Mouse (Mus musculus) limb, embryonic 11.5 days (tissue): ENCODE results near the gene Pax4. TPM values are rescaled to one million over a fixed set of nuclear protein-coding genes. Genes with fewer than 3 reads are reported as not detected.

ENCODE experiments used
- ATAC-seq: fragments of 200-750 bp; cut with Nextera tagmentation; 2 replicates; pipeline ENCODE4 v1.8.0; 2017; ENCODE audit warnings: low read depth; ENCODE audit not compliant: insufficient number of reproducible peaks, low FRiP score, low TSS enrichment
- DNase-seq: peaks from one replicate; pipeline ENCODE4 v3.0.0-alpha.2; 2015; ENCODE audit warnings: low spot score
- H3K27ac ChIP-seq: fragments of 300-500 bp; sonication (generic); replicated peaks from 2 replicates; pipeline ENCODE4 v1.5.1; 2014; ENCODE audit warnings: low read depth, mild to moderate bottlenecking, low read length
- H3K27me3 ChIP-seq: fragments of 300-500 bp; sonication (generic); 2 replicates; pipeline ENCODE4 v1.6.1; 2014; ENCODE audit warnings: mild to moderate bottlenecking, low read length, mixed read lengths; ENCODE audit not compliant: control insufficient read depth, insufficient read depth
- H3K36me3 ChIP-seq: fragments of 300-500 bp; sonication (generic); 2 replicates; pipeline ENCODE4 v1.6.1; 2014; ENCODE audit warnings: mild to moderate bottlenecking, low read length, moderate library complexity, mixed read lengths; ENCODE audit not compliant: control insufficient read depth, insufficient read depth
- H3K4me1 ChIP-seq: fragments of 300-500 bp; sonication (generic); 2 replicates; pipeline ENCODE4 v1.6.1; 2014; ENCODE audit warnings: low read length, mixed read lengths; ENCODE audit not compliant: control insufficient read depth, insufficient read depth
- H3K4me2 ChIP-seq: fragments of 300-500 bp; sonication (generic); 2 replicates; pipeline ENCODE4 v1.6.1; 2014; ENCODE audit warnings: low read depth, mild to moderate bottlenecking, moderate library complexity; ENCODE audit not compliant: severe bottlenecking
- H3K4me3 ChIP-seq: fragments of 300-500 bp; sonication (generic); 2 replicates; pipeline ENCODE4 v1.5.1; 2014; ENCODE audit warnings: low read depth, low read length
- H3K9ac ChIP-seq: fragments of 300-500 bp; sonication (generic); 2 replicates; pipeline ENCODE4 v1.6.1; 2014; ENCODE audit warnings: mild to moderate bottlenecking, low read length
- H3K9me3 ChIP-seq: fragments of 300-500 bp; sonication (generic); 2 replicates; pipeline ENCODE4 v1.6.1; 2016; ENCODE audit warnings: low read length; ENCODE audit not compliant: control insufficient read depth
- WGBS: fragments of 180-500 bp; shearing (Covaris S2); extraction: QIAGEN DNeasy Blood & Tissue Kit; methylation state at CpG from one replicate; pipeline ENCODE4 v1.1.7; 2014; 5-methylcytosine and 5-hydroxymethylcytosine counted together
- polyA plus RNA-seq: library from polyadenylated mRNA; unstranded; fragments of >200 nt; fragmentation: Nextera tagmentation; extraction: Ambion mirVana; gene quantifications from 2 replicates; pipeline ENCODE4 v1.2.1, GENCODE M21; 2014

Pax4 gene
- polyA plus RNA-seq, 1 experiment from 2014 or later, result not detected

DNA sequence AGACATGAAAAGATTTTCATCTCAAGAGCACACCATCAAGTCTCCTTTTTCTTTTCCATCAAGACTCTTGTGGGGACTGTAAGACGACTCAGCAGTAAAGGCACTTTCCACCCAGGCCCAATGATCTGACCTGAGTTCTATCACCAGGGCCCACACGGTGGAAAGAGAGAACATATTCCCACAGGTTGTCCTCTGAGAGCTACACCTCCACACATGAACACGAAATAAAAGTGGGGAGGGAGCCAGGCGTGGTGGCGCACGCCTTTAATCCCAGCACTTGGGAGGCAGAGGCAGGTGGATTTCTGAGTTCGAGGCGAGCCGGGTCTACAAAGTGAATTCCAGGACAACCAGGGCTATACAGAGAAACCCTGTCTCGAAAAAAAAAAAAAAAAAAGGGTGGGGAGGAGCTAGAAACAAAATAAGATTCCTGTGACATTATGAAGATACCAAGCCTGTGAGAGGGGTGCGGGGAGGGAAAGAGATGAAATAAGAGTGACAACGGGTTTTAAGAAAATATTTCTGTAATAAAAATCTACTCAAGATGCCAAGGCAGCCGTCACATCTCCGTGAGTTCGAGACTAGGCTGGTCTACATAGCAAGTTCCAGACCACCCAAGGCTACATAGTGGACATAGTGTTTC lies 26.4 kb downstream of the Pax4 start:
- Histone ChIP-seq H3K36me3 (peaks cover 8% of the 10 kb centered on the region; the same call in 1 of the 2 replicates), H3K27me3 (no peaks in the 10 kb centered on the region), H3K9ac (no peak overlapping the region), H3K4me1 (peaks cover 9% of the 10 kb centered on the region), H3K27ac (no peak overlapping the region), H3K4me2 (no peak overlapping the region), H3K4me3 (no peak overlapping the region), H3K9me3 (no peaks in the 10 kb centered on the region)
- WGBS, result 75% methylated on average over 15 of the region's 15 CpGs
- ATAC-seq (peak; percentile 7; the same call in 1 of the 2 replicates), DNase-seq (no peak)

- H3K36me3 ChIP-seq, result peaks cover 8% of the 10 kb centered on the region; the same call in 1 of the 2 replicates
- H3K4me2 ChIP-seq, result peak overlapping the region; percentile 92
- H3K27ac ChIP-seq, result no peak overlapping the region
- H3K9ac ChIP-seq, result peak overlapping the region; percentile 72
- peaks cover 9% of the 10 kb centered on the region for H3K4me1 ChIP-seq
- peak; percentile 96 for DNase-seq
- no peaks in the 10 kb centered on the region for H3K27me3 ChIP-seq
- peak overlapping the region; percentile 84 for H3K4me3 ChIP-seq
- under 1% methylated on average over 27 of the region's 27 CpGs for WGBS
- H3K9me3 ChIP-seq, result no peaks in the 10 kb centered on the region
- ATAC-seq, result peak; percentile 86
Observed at GRCm38 (mm10) chr6:28421469-28422000, 27.6 kb downstream of the Pax4 start.

DNA sequence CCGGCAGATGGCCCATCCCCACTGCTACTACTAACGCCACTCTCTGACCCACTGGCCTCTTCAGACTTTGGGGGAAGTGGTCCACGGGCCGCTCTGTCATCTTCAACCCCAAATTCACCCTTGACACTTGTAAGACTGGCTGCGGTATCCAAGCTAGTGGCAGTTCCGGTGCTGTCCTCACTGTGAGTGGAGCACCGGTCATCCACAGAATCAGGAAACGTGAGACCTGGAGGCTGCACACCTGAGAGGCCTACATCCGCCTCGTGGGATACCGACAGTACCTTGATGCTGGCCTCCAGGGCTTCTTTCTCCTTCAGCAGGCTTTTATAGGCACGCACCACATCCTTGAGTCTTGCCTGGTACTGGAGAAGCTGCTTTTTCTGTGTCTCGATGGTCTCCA lies 28.3 kb downstream of the Pax4 start:
- Histone ChIP-seq H3K27ac (no peak overlapping the region), H3K36me3 (peaks cover 8% of the 10 kb centered on the region; the same call in 1 of the 2 replicates), H3K27me3 (no peaks in the 10 kb centered on the region), H3K4me3 (peak overlapping the region; percentile 84), H3K9ac (peak overlapping the region; percentile 72), H3K4me1 (peaks cover 9% of the 10 kb centered on the region), H3K9me3 (no peaks in the 10 kb centered on the region), H3K4me2 (peak overlapping the region; percentile 92)
- DNase-seq (no peak), ATAC-seq (no peak)
- 22% methylated on average over 13 of the region's 13 CpGs for WGBS

- Histone ChIP-seq H3K9me3 (no peaks in the 10 kb centered on the region), H3K4me2 (peak overlapping the region; percentile 92), H3K27me3 (no peaks in the 10 kb centered on the region), H3K4me1 (peaks cover 9% of the 10 kb centered on the region), H3K27ac (no peak overlapping the region), H3K36me3 (peaks cover 11% of the 10 kb centered on the region; the same call in 1 of the 2 replicates), H3K4me3 (peak overlapping the region; percentile 84), H3K9ac (peak overlapping the region; percentile 72; the same call in 1 of the 2 replicates)
- 79% methylated on average over 17 of the region's 17 CpGs for WGBS
- no peak for DNase-seq
- ATAC-seq, result no peak
Observed at GRCm38 (mm10) chr6:28420361-28420760, 28.8 kb downstream of the Pax4 start.

- 83% methylated on average over 2 of the region's 2 CpGs for WGBS
- H3K4me2 ChIP-seq, result no peak overlapping the region
Observed at GRCm38 (mm10) chr6:28419673-28420072, 29.5 kb downstream of the Pax4 start.

GRCm38 (mm10) chr6:28418449-28418848 lies 30.7 kb downstream of the Pax4 start:
- Histone ChIP-seq H3K4me1 (peaks cover 9% of the 10 kb centered on the region), H3K36me3 (peaks cover 11% of the 10 kb centered on the region; the same call in 1 of the 2 replicates), H3K9ac (no peak overlapping the region), H3K9me3 (no peaks in the 10 kb centered on the region), H3K4me3 (no peak overlapping the region), H3K4me2 (no peak overlapping the region), H3K27ac (no peak overlapping the region), H3K27me3 (no peaks in the 10 kb centered on the region)
- DNase-seq, result no peak
- WGBS, result 89% methylated on average over 14 of the region's 14 CpGs
- ATAC-seq, result no peak

More at GRCm38 (mm10) chr6:28419673-28420072, 29.5 kb downstream of the Pax4 start:
- Histone ChIP-seq H3K27ac (no peak overlapping the region), H3K9me3 (no peaks in the 10 kb centered on the region), H3K36me3 (peaks cover 11% of the 10 kb centered on the region; the same call in 1 of the 2 replicates), H3K4me1 (peaks cover 9% of the 10 kb centered on the region), H3K9ac (no peak overlapping the region), H3K27me3 (no peaks in the 10 kb centered on the region), H3K4me3 (no peak overlapping the region)
- ATAC-seq (no peak), DNase-seq (no peak)

GRCm38 (mm10) chr6:28416981-28417380 lies 32.2 kb downstream of the Pax4 start:
- H3K9me3 ChIP-seq, result no peaks in the 10 kb centered on the region
- no peak for DNase-seq
- H3K4me2 ChIP-seq, result no peak overlapping the region
- no peak overlapping the region for H3K9ac ChIP-seq
- peaks cover 11% of the 10 kb centered on the region; the same call in 1 of the 2 replicates for H3K36me3 ChIP-seq
- ATAC-seq, result no peak
- H3K27ac ChIP-seq, result no peak overlapping the region
- H3K27me3 ChIP-seq, result no peaks in the 10 kb centered on the region
- 82% methylated on average over 4 of the region's 4 CpGs for WGBS
- H3K4me1 ChIP-seq, result peaks cover 9% of the 10 kb centered on the region
- no peak overlapping the region for H3K4me3 ChIP-seq

- 73% methylated on average over 2 of the region's 2 CpGs for WGBS
- no peaks in the 10 kb centered on the region for H3K9me3 ChIP-seq
- H3K27me3 ChIP-seq, result no peaks in the 10 kb centered on the region
- no peaks in the 10 kb centered on the region for H3K4me1 ChIP-seq
- H3K4me2 ChIP-seq, result no peak overlapping the region
- ATAC-seq (no peak), DNase-seq (no peak)
- no peak overlapping the region for H3K9ac ChIP-seq
- H3K4me3 ChIP-seq, result no peak overlapping the region
- H3K36me3 ChIP-seq, result 0 out of 2 replicates have a peak, but pooled peaks cover 2% of the 10 kb centered on the region
- H3K27ac ChIP-seq, result no peak overlapping the region
Observed at GRCm38 (mm10) chr6:28411236-28411635, 37.9 kb downstream of the Pax4 start.
